Mouse (Mus musculus) bone marrow macrophage, adult 2 months (primary cell): ENCODE data around the gene Hapln4. TPM values are rescaled to one million over a fixed set of nuclear protein-coding genes. Genes with fewer than 3 reads are reported as not detected.

Source experiments
- H3K27ac ChIP-seq: 2 replicates; pipeline ENCODE4 v1.5.1; 2012; ENCODE audit warnings: low read depth, low read length; ENCODE audit not compliant: insufficient read depth
- H3K4me1 ChIP-seq: 2 replicates; pipeline ENCODE4 v1.6.1; 2012; ENCODE audit warnings: low read length; ENCODE audit not compliant: control insufficient read depth, insufficient read depth
- H3K4me3 ChIP-seq: 2 replicates; pipeline ENCODE4 v1.5.1; 2012; ENCODE audit warnings: mild to moderate bottlenecking, low read length, moderate library complexity; ENCODE audit not compliant: insufficient read depth
- CTCF ChIP-seq: IDR thresholded peaks from 2 replicates; pipeline ENCODE4 v1.5.1; 2012; ENCODE audit warnings: low read depth, mild to moderate bottlenecking, low read length, moderate library complexity
- POLR2A ChIP-seq: IDR thresholded peaks from 2 replicates; pipeline ENCODE4 v1.6.1; 2012; ENCODE audit warnings: mild to moderate bottlenecking, low read depth, low read length, borderline replicate concordance
- polyA plus RNA-seq: library from polyadenylated mRNA; stranded (reverse); fragments of >200 nt; gene quantifications from 2 replicates; pipeline ENCODE4 v1.2.4, GENCODE M21; 2012; ENCODE audit not compliant: missing spikeins, insufficient read depth, insufficient read length

Gene Hapln4
- polyA plus RNA-seq, 1 experiment: not detected

DNA sequence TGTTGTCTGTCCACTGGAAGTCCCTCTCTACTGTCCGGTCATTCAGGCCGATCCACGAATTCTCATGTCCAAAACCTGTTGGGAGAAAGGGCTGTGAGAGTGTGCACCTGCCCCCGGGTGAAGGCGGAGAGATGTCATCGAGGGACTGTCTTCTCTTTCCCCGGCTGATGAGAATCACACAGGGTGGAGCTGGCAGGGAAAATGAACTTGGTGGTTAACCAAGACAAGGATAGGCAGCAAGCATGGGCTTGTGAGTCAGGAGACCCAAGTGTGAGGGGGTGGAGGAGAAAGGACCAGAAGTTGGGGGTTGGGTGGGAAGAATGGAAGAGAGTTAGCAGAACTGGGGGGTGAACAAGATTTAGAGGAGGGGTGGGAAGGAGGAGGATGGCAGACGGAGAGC lies 17.0 kb downstream of the Hapln4 start:
- Histone ChIP-seq H3K4me1 (peaks cover 5% of the 10 kb centered on the region; the same call in 1 of the 2 replicates), H3K4me3 (no peak overlapping the region), H3K27ac (no peak overlapping the region)
- TF ChIP-seq CTCF (no peak), POLR2A (no peak)

DNA sequence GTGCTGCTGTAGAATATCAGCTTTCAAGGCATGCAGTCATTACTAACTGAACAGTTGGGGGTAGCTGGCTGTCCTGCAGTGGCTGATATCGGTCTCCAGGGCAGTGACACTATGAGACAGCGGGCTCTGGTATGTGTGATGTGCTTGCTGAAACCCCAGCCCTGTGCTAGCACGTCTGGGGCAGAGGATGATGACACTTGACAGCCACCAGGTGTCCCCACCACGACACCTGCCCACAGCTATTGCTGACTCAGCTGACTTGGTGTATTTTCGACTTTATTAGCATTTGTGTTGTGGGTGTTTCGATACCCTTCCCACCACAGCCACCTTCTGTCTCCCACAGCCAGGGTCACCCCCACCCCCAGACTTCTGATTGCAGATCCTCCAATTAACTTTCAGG lies 21.2 kb downstream of the Hapln4 start:
- no peak for TF ChIP-seq POLR2A
- peaks cover 5% of the 10 kb centered on the region; the same call in 1 of the 2 replicates for H3K4me1 ChIP-seq
- H3K4me3 ChIP-seq: no peak overlapping the region
- H3K27ac ChIP-seq: no peak overlapping the region

DNA sequence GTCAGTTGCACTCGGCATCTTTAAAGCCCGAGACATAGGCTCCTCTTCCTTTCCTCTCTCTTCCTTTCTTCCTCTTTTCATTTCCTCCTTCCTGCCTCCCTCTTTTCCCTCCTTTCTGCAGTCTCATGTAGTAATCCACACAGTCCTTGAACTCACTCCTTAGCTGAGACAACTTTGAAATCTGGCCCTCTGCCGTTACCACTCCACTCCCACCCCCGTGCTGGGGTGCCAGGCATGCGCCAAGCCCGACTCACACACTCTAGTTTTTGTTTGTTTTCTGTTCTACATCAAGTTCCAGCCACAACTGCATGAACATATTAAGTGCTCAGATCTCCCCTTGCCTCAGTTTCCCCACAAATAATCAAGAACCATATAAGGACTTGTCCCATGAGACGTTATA lies 21.7 kb downstream of the Hapln4 start:
- Histone ChIP-seq H3K27ac (no peak overlapping the region), H3K4me1 (peaks cover 5% of the 10 kb centered on the region; the same call in 1 of the 2 replicates), H3K4me3 (no peak overlapping the region)
- TF ChIP-seq POLR2A: no peak
- no peak for TF ChIP-seq CTCF

DNA sequence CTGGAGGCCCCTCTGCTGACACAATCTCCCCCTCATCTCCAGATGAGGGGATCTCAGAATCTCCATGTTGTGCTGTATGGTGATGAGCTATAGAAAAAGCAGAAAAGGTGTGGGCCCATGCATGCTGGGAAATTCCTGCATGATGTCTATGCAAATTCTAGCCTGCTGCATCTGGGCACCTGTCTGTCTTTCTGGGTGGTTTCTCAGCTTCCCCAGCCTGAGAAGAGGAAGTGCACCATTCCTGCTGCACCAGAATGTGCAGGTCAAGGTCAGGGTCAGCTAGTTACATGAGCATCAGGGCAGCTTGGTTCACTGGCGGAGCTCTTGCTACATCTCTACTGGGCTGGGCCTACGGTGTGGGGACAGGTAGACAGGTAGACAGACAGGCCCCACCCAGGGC lies 27.2 kb downstream of the Hapln4 start:
- TF ChIP-seq POLR2A (no peak), CTCF (no peak)
- no peaks in the 10 kb centered on the region for H3K4me1 ChIP-seq
- H3K4me3 ChIP-seq: no peak overlapping the region
- no peak overlapping the region for H3K27ac ChIP-seq

DNA sequence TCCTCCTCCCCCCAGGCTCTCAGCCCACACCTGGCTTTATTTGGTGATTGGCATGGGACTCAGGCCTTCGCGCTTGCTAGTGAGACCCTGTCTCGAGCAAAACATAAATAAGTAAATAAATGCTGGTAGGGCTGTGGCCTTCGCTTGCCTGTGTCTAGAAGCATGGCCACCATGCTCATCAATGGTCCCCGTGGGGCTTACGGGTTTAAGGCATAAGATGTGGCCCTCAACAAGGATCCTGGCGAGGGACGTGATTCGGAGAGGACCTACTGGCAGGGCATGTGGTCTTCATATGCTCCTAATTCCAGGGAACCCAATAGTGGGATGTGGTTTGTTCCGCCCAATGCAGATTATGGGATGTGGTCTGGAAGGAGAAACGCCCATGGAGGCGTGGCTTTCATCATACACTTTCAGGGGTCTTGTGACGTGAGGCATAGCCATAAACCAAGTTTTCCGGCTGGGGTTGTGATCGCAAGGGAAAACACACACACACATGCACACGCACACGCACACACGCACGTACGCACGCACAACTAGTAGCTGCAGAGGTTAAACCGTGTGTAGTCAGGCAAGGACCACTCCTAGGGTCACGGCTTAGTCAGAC lies 28.0 kb downstream of the Hapln4 start:
- Histone ChIP-seq H3K27ac (no peak overlapping the region), H3K4me3 (no peak overlapping the region), H3K4me1 (no peaks in the 10 kb centered on the region)
- TF ChIP-seq CTCF (no peak), POLR2A (no peak)

DNA sequence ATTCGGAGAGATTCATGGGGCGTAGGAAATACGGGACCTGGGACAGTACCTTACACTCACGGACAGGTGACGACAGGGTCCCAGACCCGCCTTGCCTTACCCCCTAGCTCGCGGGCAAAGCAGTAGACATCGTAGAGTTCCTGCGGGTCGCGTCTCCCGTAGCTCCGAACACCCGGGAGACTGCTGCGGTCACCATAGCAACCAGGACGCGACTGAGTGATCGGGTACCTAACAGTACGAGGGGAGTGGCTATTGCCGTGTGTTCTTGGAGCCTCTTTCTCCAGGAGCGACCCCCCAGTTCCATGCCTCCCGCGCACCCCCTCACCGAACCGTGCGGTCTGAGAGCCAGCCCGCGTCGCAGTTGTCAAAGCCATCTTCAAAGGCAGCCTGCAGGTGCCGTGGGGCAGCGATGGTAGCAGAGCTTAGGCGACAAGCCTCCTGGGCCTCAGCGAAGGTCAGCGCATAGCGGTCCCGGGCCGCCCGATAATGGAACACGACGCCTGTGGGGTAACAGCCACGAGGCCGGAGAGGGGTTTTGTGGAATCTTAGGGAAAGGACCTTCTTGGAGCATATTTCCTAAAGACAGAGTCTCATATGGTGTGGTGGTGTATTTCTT lies 29.3 kb downstream of the Hapln4 start:
- no peak overlapping the region for H3K27ac ChIP-seq
- H3K4me1 ChIP-seq: no peaks in the 10 kb centered on the region
- no peak for TF ChIP-seq POLR2A
- no peak overlapping the region for H3K4me3 ChIP-seq

DNA sequence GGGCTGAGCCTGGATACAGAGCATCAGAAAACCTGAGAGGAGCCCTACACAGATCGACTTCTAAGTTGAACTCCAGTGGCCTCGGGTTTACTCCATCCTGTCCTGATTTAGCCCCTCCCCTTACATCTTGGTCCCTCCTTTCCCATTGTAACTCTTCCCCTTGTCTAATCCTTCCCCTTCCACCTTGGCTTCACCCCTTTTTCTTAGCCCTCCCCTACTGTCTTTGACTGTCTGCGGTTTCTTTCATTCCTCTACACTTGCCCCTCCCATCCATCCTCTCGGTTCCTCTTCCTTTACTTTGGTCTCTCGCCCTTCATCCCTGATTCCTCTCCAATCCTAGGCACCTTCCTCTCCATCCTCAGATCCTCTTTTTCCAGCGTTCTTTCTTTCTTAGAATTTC lies 31.2 kb downstream of the Hapln4 start:
- H3K4me3 ChIP-seq: no peak overlapping the region
- no peak overlapping the region for H3K27ac ChIP-seq
- no peak for TF ChIP-seq CTCF
- TF ChIP-seq POLR2A: no peak
- H3K4me1 ChIP-seq: no peaks in the 10 kb centered on the region

DNA sequence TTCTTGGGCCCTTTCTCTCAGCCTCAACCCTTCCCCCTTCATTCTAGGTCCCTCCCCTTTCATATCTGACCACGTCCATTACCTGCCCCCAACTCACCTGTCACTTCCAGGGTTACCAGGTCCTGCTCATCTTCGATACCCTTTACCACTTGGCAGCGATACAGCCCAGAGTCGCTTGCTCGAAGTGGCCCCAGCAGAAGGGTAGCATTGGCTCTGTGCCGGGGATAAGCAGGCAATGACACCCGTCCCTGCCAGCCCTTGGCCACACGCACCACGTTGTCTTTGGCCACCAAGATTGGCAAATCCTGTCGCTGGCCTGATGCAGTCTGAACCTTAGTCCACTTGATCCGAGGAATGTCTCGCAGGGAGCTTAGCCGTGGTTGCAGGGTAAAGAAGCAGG lies 31.6 kb downstream of the Hapln4 start:
- no peak overlapping the region for H3K27ac ChIP-seq
- TF ChIP-seq POLR2A: no peak
- no peak for TF ChIP-seq CTCF
- no peak overlapping the region for H3K4me3 ChIP-seq
- no peaks in the 10 kb centered on the region for H3K4me1 ChIP-seq

DNA sequence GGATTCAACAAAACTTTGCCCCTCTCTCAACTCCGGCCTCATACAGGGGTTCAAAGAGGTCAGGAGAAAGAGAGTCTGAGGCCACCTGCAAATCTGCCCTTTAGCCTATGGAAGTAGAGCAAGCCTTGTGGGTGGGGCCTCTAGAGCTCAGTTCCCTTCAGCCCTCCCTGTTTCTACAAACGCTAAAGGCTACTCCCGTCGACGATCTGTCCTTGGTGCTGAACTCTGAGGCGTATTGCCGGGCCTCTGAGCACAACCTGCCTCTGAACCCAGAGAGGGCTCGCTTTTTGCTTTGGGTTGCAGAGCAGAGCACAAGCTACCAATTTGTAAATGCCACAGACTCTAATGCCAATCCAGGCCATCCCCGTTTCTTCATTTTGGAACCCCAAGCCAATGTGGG lies 34.4 kb downstream of the Hapln4 start:
- H3K4me1 ChIP-seq: no peaks in the 10 kb centered on the region
- no peak overlapping the region for H3K27ac ChIP-seq

DNA sequence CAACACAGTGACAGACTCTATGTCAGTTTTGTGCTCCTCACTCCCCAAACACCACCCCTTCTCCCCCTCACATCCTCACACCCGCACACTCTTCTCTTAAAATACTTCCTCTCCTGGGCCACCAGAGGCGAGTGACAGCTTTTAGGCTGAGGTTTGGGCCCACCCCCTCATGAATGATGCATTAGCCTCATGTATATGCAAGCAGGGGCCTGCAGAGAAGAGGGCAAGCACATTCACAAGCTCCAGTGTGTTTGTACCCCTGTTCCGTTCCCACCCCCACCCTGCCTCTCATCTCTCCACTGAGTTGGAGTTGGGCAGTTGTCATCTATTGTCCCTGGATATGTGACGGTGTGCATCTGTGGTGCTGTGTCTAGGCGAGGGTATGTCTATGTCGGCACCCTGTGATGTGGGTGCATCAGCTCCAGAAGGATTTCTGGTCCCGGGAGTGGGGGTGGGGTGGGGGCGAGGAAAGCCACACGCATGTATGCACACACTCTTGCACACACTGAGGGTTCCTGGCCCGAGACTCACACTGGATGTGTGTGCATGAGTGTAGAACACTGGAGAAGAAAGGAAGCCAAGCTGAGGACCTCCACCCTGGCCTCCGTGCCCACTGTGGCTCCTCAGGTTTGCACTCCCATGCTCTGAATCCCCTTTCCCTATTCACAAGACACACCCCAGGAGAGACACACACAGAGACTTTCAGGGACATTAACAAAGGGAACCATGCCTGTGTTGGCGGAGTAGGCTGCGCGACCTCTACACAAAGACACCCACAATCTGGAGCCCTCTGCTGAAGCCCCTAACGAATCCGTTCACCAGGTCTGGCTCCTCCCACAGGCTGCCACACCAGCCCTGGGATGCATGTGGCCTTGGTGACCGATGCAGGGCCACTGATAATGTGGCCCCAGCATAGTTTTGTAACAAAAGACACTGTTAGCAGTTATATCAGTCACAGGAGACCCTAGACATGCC lies 35.8 kb downstream of the Hapln4 start:
- H3K4me1 ChIP-seq: no peaks in the 10 kb centered on the region
- TF ChIP-seq POLR2A (no peak), CTCF (no peak)
- H3K4me3 ChIP-seq: no peak overlapping the region
- H3K27ac ChIP-seq: no peak overlapping the region

More for the DNA sequence above, 34.4 kb downstream of the Hapln4 start:
- no peak for TF ChIP-seq POLR2A
- no peak for TF ChIP-seq CTCF
- H3K4me3 ChIP-seq: no peak overlapping the region
